ENCODE assay signal across 15 mouse cellular contexts in genomic region chr9:86777309-86777708, GRCm38 (mm10). TPM values are rescaled to one million over a fixed set of nuclear protein-coding genes. Genes with fewer than 3 reads are reported as not detected.
DNase-seq lines count a peak whose midpoint lies in the region; ATAC-seq lines count a peak whose summit lies in the region.
"Had no signal": no experiment of that assay in that cellular context is flagged by ENCODE, and none has a peak within 500 bp of the region (broad histone marks: within the 10 kb centered on the region; RNA-seq: fewer than 3 reads in every experiment).

No protein-coding gene starts in this region.

- DNase-seq in limb, embryonic 11.5 days (ENCODE audit: low spot score): peak; percentile 16
- no peak for DNase-seq in limb, embryonic 10.5 days (ENCODE audit: low spot score)
- DNase-seq in urinary bladder, postnatal 14 days (ENCODE audit: low spot score): no peak
- DNase-seq in left cerebral cortex, adult 11 months (ENCODE audit: low spot score): no peak
- DNase-seq: cerebellum, postnatal 14 days; embryo, embryonic 11 days; gastrocnemius, postnatal 14 days; heart, postnatal 10 days; thymus, postnatal 36 days had no signal

- H3K27ac ChIP-seq in hindbrain, embryonic 15.5 days (replicated peaks): no peak overlapping the region
- no peak overlapping the region for H3K27ac ChIP-seq in hindbrain, embryonic 16.5 days (ENCODE audit: low read depth, low read length)
- no peak overlapping the region for H3K27ac ChIP-seq in limb, embryonic 11.5 days (replicated peaks; ENCODE audit: low read depth, low read length)
- H3K27ac ChIP-seq in limb, embryonic 10.5 days: no peak overlapping the region
- no peak overlapping the region for H3K27ac ChIP-seq in embryonic facial prominence, embryonic 15.5 days (replicated peaks)
- H3K27ac ChIP-seq in intestine, embryonic 16.5 days (ENCODE audit: low read length): no peak overlapping the region
- H3K27ac ChIP-seq: limb, embryonic 12.5 days; liver, embryonic 14.5 days had no signal

- no peaks in the 10 kb centered on the region for H3K4me1 ChIP-seq in hindbrain, embryonic 15.5 days (replicated peaks)
- no peaks in the 10 kb centered on the region for H3K4me1 ChIP-seq in hindbrain, embryonic 16.5 days (ENCODE audit: control insufficient read depth, insufficient read depth, low read depth, low read length)
- no peaks in the 10 kb centered on the region for H3K4me1 ChIP-seq in limb, embryonic 11.5 days (ENCODE audit: control insufficient read depth, insufficient read depth, low read length)
- no peaks in the 10 kb centered on the region for H3K4me1 ChIP-seq in limb, embryonic 10.5 days
- no peaks in the 10 kb centered on the region; the same call in 1 of the 2 replicates for H3K4me1 ChIP-seq in embryonic facial prominence, embryonic 15.5 days
- H3K4me1 ChIP-seq in intestine, embryonic 16.5 days (ENCODE audit: control insufficient read depth, insufficient read depth, low read length): no peaks in the 10 kb centered on the region; the same call in 1 of the 2 replicates
- H3K4me1 ChIP-seq: limb, embryonic 12.5 days had no signal

- WGBS in hindbrain, embryonic 15.5 days: 71% methylated on average over 7 of the region's 7 CpGs
- 66% methylated on average over 7 of the region's 7 CpGs for WGBS in hindbrain, embryonic 16.5 days
- 56% methylated on average over 7 of the region's 7 CpGs for WGBS in limb, embryonic 11.5 days
- 63% methylated on average over 7 of the region's 7 CpGs for WGBS in limb, embryonic 10.5 days
- WGBS in embryonic facial prominence, embryonic 15.5 days: 61% methylated on average over 7 of the region's 7 CpGs
- 44% methylated on average over 7 of the region's 7 CpGs for WGBS in intestine, embryonic 16.5 days

- H3K36me3 ChIP-seq in hindbrain, embryonic 15.5 days: peaks cover 65% of the 10 kb centered on the region
- H3K36me3 ChIP-seq in hindbrain, embryonic 16.5 days (ENCODE audit: control insufficient read depth, insufficient read depth, low read length): peaks cover 21% of the 10 kb centered on the region
- no peaks in the 10 kb centered on the region for H3K36me3 ChIP-seq in limb, embryonic 11.5 days (ENCODE audit: control insufficient read depth, insufficient read depth, low read length)
- H3K36me3 ChIP-seq in limb, embryonic 10.5 days: no peaks in the 10 kb centered on the region
- H3K36me3 ChIP-seq in embryonic facial prominence, embryonic 15.5 days: no peaks in the 10 kb centered on the region
- H3K36me3 ChIP-seq in intestine, embryonic 16.5 days (ENCODE audit: control insufficient read depth, insufficient read depth, low read length): no peaks in the 10 kb centered on the region
- H3K36me3 ChIP-seq: limb, embryonic 12.5 days had no signal

- H3K9ac ChIP-seq in hindbrain, embryonic 15.5 days: no peak overlapping the region
- no peak overlapping the region for H3K9ac ChIP-seq in hindbrain, embryonic 16.5 days (ENCODE audit: low read depth, low read length)
- no peak overlapping the region for H3K9ac ChIP-seq in limb, embryonic 11.5 days (ENCODE audit: low read length)
- H3K9ac ChIP-seq in embryonic facial prominence, embryonic 15.5 days: no peak overlapping the region
- no peak overlapping the region for H3K9ac ChIP-seq in intestine, embryonic 16.5 days (ENCODE audit: low read depth, low read length)
- H3K9ac ChIP-seq: limb, embryonic 12.5 days; liver, embryonic 14.5 days had no signal

- H3K4me2 ChIP-seq in hindbrain, embryonic 15.5 days: no peak overlapping the region
- no peak overlapping the region for H3K4me2 ChIP-seq in hindbrain, embryonic 16.5 days (ENCODE audit: low read length)
- H3K4me2 ChIP-seq in limb, embryonic 11.5 days (ENCODE audit: low read depth, severe bottlenecking): no peak overlapping the region
- no peak overlapping the region for H3K4me2 ChIP-seq in embryonic facial prominence, embryonic 15.5 days (replicated peaks)
- no peak overlapping the region for H3K4me2 ChIP-seq in intestine, embryonic 16.5 days (ENCODE audit: low read depth, low read length)
- H3K4me2 ChIP-seq: limb, embryonic 12.5 days had no signal

- no peaks in the 10 kb centered on the region for H3K9me3 ChIP-seq in hindbrain, embryonic 15.5 days
- no peaks in the 10 kb centered on the region for H3K9me3 ChIP-seq in hindbrain, embryonic 16.5 days (ENCODE audit: control insufficient read depth, low read length)
- H3K9me3 ChIP-seq in limb, embryonic 11.5 days (ENCODE audit: control insufficient read depth, low read length): no peaks in the 10 kb centered on the region
- H3K9me3 ChIP-seq in limb, embryonic 10.5 days (replicated peaks): no peaks in the 10 kb centered on the region
- H3K9me3 ChIP-seq in embryonic facial prominence, embryonic 15.5 days (replicated peaks): no peaks in the 10 kb centered on the region
- no peaks in the 10 kb centered on the region for H3K9me3 ChIP-seq in intestine, embryonic 16.5 days (ENCODE audit: control insufficient read depth, low read length)
- H3K9me3 ChIP-seq: limb, embryonic 12.5 days had no signal

- no peaks in the 10 kb centered on the region for H3K27me3 ChIP-seq in hindbrain, embryonic 15.5 days
- H3K27me3 ChIP-seq in hindbrain, embryonic 16.5 days (replicated peaks; ENCODE audit: control insufficient read depth, insufficient read depth, low read length): no peaks in the 10 kb centered on the region
- H3K27me3 ChIP-seq in limb, embryonic 11.5 days (ENCODE audit: control insufficient read depth, insufficient read depth, low read length): no peaks in the 10 kb centered on the region
- H3K27me3 ChIP-seq in limb, embryonic 10.5 days (ENCODE audit: low read depth, poor library complexity, severe bottlenecking): no peaks in the 10 kb centered on the region
- no peaks in the 10 kb centered on the region for H3K27me3 ChIP-seq in embryonic facial prominence, embryonic 15.5 days
- no peaks in the 10 kb centered on the region for H3K27me3 ChIP-seq in intestine, embryonic 16.5 days (replicated peaks; ENCODE audit: control insufficient read depth, insufficient read depth, low read length)
- H3K27me3 ChIP-seq: limb, embryonic 12.5 days had no signal

- 0 out of 2 replicates have a peak, but pooled peaks have one; percentile 15 for ATAC-seq in hindbrain, embryonic 15.5 days (ENCODE audit: low FRiP score, low read depth)
- no peak for ATAC-seq in hindbrain, embryonic 16.5 days
- ATAC-seq in limb, embryonic 11.5 days (ENCODE audit: insufficient number of reproducible peaks, low FRiP score, low TSS enrichment, low read depth): no peak
- peak; percentile 65 for ATAC-seq in embryonic facial prominence, embryonic 15.5 days (ENCODE audit: insufficient number of reproducible peaks, low FRiP score, low TSS enrichment, low read depth)
- peak; percentile 30; the same call in 1 of the 2 replicates for ATAC-seq in intestine, embryonic 16.5 days

- no peak overlapping the region for H3K4me3 ChIP-seq in hindbrain, embryonic 15.5 days
- H3K4me3 ChIP-seq in hindbrain, embryonic 16.5 days (ENCODE audit: low read length): no peak overlapping the region
- H3K4me3 ChIP-seq in limb, embryonic 11.5 days (ENCODE audit: low read depth, low read length): no peak overlapping the region
- no peak overlapping the region for H3K4me3 ChIP-seq in limb, embryonic 10.5 days
- H3K4me3 ChIP-seq in embryonic facial prominence, embryonic 15.5 days (replicated peaks): no peak overlapping the region
- H3K4me3 ChIP-seq in intestine, embryonic 16.5 days (ENCODE audit: low read length): no peak overlapping the region
- H3K4me3 ChIP-seq: limb, embryonic 12.5 days had no signal

RNA-seq across cellular contexts. Expression of gene Prss35, which starts 33.9 kb away (rescaled TPM):
- polyA plus RNA-seq in hindbrain, embryonic 15.5 days (2015; fragmentation: Nextera tagmentation; extraction: Ambion mirVana): 6.2 and 7.2 TPM in 2 replicates
- polyA plus RNA-seq in hindbrain, embryonic 16.5 days (2015; fragmentation: Nextera tagmentation; extraction: Ambion mirVana): 8.4 and 9.3 TPM in 2 replicates
- 3.8 and 4.5 TPM in 2 replicates for polyA plus RNA-seq in limb, embryonic 11.5 days (2014; fragmentation: Nextera tagmentation; extraction: Ambion mirVana)
- 1.8 and 2.3 TPM in 2 replicates for polyA plus RNA-seq in limb, embryonic 10.5 days (2016; fragmentation: Nextera tagmentation; extraction: Ambion mirVana)
- polyA plus RNA-seq in embryonic facial prominence, embryonic 15.5 days (2015; fragmentation: Nextera tagmentation; extraction: Ambion mirVana): 54.5 and 64.6 TPM in 2 replicates
- polyA plus RNA-seq in intestine, embryonic 16.5 days (2015; fragmentation: Nextera tagmentation; extraction: Ambion mirVana): 15.2 and 16.0 TPM in 2 replicates

Comparison
In these comparisons a context has a peak if more than half of its experiments do, and no peak if none do; other contexts are left out.
1. ATAC-seq: peak in hindbrain, embryonic 15.5 days (single experiment), embryonic facial prominence, embryonic 15.5 days (single experiment) and intestine, embryonic 16.5 days (single experiment); none in hindbrain, embryonic 16.5 days (single experiment) and limb, embryonic 11.5 days (single experiment).